Mouse (Mus musculus): ENCODE results near the gene Ttc9. TPM values are rescaled to one million over a fixed set of nuclear protein-coding genes. Genes with fewer than 3 reads are reported as not detected.

Gene Ttc9
- total RNA-seq, 2 experiments from 2014 or later, result 3.2 to 3.5 TPM

DNA sequence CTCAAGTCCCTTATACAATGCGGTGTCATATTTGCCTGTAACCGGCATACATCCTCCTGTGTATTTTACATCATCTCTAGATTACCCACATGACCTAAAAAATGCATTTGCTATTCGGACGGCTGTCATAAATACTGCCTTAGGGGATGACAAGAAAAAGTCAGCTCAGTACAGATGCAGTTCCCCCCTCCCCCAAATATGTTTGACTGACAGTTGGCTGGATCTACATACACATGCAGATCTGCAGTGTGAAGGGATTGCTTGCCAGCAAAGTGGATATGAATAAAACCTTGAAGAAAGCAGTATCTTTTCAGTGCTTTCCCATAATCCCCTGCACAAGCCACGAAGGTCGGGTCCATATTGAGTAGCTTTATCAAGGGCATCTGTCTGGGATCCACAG lies 15.8 kb downstream of the Ttc9 start:
- no peak for DNase-seq
- intact Hi-C loops (cut with DNase I), result no loop called here

DNA sequence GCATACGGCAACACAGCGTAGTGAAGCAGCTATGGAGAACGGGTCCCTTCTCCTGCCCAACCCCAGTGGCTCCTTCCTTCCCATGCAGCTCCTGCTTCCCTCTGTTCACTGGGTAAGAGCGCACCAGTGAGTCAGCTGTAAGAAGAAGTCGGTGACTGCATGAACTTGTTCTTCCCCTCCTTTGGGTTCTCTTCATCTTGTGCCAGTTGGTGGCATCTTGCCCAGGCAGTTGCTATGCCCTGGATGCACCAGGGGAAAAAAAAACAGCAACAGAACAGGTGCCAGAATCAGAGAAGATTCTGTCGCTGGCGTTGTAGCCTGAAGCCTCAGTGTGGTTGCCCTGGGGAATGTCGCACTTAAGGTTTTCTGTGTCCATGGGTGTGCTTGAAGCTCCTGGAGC lies 22.3 kb downstream of the Ttc9 start:
- DNase-seq, result peak; percentile 29 to 56
- intact Hi-C loops (cut with DNase I), result no loop called here

DNA sequence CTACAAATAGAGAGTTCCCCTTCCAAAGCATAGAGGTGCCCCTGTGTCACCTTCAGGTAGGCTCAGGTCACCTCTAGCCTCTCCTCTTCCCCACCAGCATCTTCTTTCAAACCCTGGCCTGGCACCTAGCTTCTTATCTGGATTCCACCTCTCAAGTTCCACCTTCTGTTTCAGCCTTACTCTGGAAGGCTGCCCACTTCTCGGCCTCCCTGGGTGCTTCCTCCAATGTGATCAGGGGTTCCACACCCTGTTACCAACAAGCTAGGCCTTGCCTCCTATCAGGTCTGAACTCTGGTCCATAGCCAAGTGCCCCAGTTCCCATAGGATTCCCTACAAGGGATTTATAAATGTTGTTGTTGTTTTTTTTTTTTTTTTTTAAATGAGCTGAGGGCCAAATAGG lies 26.3 kb downstream of the Ttc9 start:
- DNase-seq, result peak in 1 of 2 experiments; percentile 5

GRCm38 (mm10) chr12:81658086-81658485 lies 27.0 kb downstream of the Ttc9 start:
- intact Hi-C loops (cut with DNase I), result no loop called here
- DNase-seq, result no peak

More for the DNA sequence above, 26.3 kb downstream of the Ttc9 start:
- intact Hi-C loops (cut with DNase I), result no loop called here

- intact Hi-C loops (cut with DNase I), result no loop called here
- DNase-seq, result no peak
Observed at GRCm38 (mm10) chr12:81662076-81662475, 31.0 kb downstream of the Ttc9 start.

DNA sequence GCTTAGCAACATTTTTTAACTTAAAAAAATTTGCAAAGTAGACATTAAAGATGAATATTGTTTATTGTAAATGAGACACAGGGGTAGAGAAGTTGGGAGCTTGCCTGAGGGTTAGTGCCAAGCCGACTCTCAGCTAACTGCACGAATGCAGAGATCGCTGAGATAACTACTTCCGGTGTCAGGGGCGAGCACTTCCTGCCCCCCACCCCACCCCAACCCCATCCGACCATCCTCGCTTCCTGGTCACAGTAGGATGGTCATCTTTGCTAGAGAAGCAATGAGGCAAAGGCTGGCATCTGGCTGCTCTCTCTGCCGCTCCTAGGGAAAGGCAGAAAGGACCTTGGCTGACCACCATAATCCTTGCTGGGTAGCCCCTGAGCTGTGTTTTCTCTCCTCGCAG lies 32.1 kb downstream of the Ttc9 start:
- intact Hi-C loops (cut with DNase I), result no loop called here
- DNase-seq, result no peak

GRCm38 (mm10) chr12:81663906-81664305 lies 32.9 kb downstream of the Ttc9 start:
- intact Hi-C loops (cut with DNase I), result no loop called here
- no peak for DNase-seq

- intact Hi-C loops (cut with DNase I), result no loop called here
- no peak for DNase-seq
Observed at GRCm38 (mm10) chr12:81668406-81668805, 37.4 kb downstream of the Ttc9 start.

DNA sequence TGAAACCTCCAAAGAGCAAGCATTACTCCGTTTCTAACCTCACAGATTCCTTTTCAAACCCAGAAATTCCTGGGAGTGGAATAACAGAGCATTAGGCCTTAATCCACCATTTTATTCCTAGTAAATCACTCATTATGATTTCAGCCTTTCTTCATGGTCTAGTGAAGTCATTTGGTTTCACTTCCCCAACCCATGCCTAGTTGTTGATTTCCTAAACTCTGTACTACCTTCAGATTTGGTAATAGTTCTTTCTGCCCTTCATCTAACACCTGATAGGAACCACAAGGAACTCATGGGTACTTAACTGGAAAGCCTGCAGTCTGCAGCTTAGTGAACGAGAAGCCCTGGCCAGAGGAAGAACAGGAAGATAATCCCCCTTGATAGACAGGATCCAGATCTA lies 44.5 kb downstream of the Ttc9 start:
- no peak for DNase-seq
- intact Hi-C loops (cut with DNase I), result no loop called here

- intact Hi-C loops (cut with DNase I), result no loop called here
- DNase-seq, result no peak
Observed at GRCm38 (mm10) chr12:81679807-81680529, 48.9 kb downstream of the Ttc9 start.

- intact Hi-C loops (cut with DNase I), result no loop called here
- DNase-seq, result no peak
Observed at GRCm38 (mm10) chr12:81683395-81683794, 52.3 kb downstream of the Ttc9 start.

DNA sequence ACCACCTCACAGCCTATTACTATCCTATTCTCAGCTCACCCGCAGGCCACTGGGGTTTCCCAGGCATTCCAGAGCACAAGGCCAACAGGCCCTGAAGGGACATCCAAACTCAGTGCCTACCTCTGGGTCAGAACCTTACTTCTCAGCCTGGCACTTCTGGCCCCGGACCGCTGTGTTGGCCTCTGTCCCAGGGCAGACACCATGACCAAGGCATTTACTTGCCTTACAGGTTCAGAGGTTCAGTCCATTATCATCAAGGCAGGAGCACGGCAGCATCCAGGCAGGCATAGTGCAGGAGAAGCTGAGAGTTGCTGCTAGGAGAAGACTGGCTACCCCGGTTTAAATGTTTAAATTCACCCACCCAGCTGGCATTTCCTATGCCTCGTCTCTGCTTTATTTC lies 53.0 kb downstream of the Ttc9 start:
- intact Hi-C loops (cut with DNase I), result no loop called here

GRCm38 (mm10) chr12:81685981-81686380 lies 54.9 kb downstream of the Ttc9 start:
- intact Hi-C loops (cut with DNase I), result no loop called here
- no peak for DNase-seq

More for the DNA sequence above, 53.0 kb downstream of the Ttc9 start:
- DNase-seq, result no peak

DNA sequence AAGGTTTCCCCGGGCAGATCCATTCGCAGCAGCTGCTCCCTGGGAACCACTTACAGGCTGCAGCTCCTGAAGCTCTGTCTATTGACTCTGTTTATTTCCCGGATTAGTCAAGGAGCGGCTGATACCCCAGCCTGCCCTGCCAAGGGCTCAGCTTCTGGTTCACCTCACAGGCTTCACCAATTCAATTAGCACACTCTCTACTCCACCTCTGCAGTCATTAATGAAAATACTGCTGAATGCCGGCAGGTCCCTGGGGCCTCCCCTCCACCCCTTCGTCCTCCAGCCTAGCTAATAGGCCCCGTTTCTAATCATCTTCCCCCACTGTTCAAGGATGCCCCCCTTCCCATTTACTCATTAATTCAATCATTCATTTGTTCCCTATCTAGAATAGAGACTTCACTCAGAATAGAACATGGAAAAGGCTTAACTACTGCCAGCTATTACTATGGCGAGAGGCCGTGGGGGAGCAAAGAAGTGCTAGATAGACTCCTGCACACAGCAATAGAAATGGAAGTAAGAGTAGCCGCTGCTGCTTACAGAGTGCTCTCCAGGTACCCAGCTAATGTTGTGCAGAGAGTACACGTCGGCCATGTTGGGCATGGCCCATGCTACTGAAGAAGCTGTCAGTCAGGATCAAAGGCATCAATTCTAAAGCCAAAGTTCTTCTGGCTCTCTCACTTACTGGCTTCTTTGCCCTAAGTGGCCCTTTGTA lies 55.5 kb downstream of the Ttc9 start:
- no peak for DNase-seq
- intact Hi-C loops (cut with DNase I), result no loop called here

DNA sequence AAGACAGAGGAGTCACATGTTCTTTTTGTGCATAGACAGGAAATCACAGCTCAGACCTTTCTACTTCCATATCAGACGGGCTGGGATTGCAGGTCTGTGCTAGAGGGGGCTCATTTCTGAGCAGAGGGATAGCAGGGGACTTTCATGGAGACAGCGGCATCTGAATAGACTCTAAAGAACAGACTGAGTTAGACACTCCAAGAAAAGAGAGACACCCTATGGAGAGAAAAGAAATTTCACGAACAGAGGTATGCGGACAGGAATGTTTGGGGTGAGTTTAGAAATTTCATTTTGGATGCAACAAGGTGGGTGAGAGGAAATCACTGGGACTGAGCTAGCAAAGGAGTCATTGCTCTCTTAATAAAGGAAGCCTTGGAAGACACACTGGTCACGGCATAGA lies 56.8 kb downstream of the Ttc9 start:
- intact Hi-C loops (cut with DNase I), result no loop called here
- DNase-seq, result no peak

DNA sequence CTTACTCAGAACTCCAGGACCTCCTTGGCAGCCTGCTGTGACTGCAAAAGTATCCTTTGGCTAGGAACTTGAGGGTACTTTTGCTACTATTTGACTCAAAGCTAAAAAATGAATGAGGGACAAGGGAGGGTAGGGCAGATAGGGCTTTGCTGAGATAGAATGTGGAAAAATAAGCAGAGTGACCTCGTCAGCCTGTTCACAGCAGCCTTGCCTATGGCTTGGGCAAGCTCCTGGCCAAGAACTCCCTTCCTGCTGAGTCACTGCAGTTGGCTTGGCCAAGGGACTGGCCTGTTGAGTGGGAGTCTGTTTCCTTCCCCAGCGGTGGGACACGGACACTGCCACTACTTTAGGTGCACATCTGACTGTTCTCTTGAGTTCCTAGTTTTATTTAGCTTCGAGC lies 57.5 kb downstream of the Ttc9 start:
- peak; percentile 23 to 40 for DNase-seq
- intact Hi-C loops (cut with DNase I), result no loop called here

DNA sequence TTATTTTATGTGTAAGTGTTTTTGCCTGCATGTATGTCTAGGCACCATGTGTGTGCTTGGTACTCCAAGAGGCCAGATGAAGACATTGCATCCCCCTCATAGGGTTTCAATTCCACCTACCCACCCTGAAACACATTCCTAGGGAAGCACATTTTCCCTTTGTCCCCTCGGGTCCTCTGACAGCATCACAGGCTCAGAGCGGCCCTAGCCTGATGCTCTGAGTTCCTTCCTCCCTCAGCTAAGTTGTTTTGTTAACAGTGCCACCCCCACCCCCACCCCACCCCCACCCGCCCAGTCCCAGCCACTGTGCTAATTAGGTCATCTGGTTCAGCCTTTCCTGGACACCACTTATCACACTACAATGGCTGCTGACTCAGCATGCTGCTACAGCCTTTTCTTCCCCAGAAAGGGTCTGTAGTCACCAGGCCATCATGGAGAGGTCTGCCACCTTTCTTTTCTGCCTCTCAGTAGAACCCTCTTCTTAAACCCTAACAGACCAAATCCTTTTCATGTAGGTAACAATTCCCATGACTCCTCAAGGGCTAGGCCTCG lies 58.5 kb downstream of the Ttc9 start:
- intact Hi-C loops (cut with DNase I), result no loop called here
- DNase-seq, result peak in 1 of 2 experiments; percentile 8

DNA sequence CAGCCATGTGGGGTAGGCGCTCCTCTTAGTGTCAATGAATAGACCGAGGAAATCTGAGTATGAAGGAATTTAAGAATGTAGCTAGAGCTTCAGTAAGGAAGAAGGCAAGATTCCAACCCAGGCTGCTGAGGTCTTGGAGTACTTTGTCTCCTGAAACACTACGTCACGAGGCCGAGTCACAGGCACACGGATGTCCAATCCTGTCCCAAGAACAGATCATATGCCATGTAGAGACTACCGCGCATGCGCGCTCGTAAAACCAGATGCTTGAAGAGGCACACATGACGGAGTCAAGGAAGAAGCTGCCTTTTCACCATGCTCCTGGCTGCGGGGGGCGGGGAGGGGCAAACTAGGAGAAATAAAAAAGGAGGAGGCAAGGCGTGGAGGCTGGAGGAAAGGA lies 59.1 kb downstream of the Ttc9 start:
- DNase-seq, result no peak
- intact Hi-C loops (cut with DNase I), result no loop called here

GRCm38 (mm10) chr12:81690751-81691150 lies 59.7 kb downstream of the Ttc9 start:
- DNase-seq, result peak in 1 of 2 experiments; percentile 15
- intact Hi-C loops (cut with DNase I), result no loop called here

DNA sequence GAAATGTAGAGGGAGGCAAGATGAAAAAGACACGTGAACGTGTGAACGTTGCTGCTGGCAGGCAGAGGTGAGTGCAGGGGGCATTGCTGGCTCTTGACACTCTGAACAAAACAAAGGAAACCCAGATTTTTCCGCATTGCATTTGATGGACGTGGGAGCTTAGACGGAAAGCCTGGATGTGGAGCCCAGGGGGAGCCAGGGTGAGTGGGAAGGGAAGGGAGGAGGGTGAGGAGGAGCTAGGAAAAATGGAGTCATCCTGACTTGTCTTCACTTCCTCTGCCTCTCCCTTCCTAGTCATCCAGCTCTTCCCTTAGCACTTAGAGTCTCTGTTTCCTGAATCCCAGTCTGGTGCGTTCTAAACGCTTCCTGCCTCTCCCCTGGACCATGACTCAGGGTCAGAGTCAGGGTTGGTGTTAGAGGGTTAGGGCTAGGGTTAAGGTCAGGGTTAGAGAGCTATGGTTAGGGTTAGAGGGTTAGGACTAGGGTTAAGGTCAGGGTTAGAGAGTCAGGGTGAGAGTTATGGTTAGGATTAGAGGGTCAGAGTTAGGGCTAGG lies 60.2 kb downstream of the Ttc9 start:
- DNase-seq, result peak; percentile 6 to 10
- intact Hi-C loops (cut with DNase I), result no loop called here

DNA sequence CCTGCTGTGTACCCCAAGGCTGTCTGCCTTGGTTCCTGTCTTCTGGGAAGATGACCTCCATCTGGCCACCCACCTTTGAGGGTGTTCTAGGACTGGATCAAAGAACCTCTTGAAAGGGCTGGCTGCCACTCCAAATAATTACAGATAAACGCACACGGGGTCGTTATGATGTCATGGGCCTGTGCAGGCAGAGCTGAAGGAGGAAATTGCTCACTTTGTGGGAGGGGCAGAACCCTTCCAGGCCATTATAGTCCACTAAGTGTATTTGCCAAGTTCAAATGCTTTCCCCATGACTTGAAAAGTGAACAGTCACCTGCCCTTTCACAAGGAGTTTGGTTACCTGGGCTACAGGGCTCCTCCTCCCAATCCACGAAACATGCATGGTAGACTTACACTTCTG lies 67.0 kb downstream of the Ttc9 start:
- no peak for DNase-seq
- intact Hi-C loops (cut with DNase I), result loop anchor here (5.0 kb wide), 1 partner anchor 66 kb away; the partner anchor contains the start of gene Ttc9
